Mouse (Mus musculus): ENCODE results near the gene Kdr. TPM values are rescaled to one million over a fixed set of nuclear protein-coding genes. Genes with fewer than 3 reads are reported as not detected.
A peak's percentile ranks its signal among the peaks of the same experiment; 100 is the strongest.

Gene Kdr
- polyA plus RNA-seq, 1 experiment from 2014 or later = 22.1 TPM

DNA sequence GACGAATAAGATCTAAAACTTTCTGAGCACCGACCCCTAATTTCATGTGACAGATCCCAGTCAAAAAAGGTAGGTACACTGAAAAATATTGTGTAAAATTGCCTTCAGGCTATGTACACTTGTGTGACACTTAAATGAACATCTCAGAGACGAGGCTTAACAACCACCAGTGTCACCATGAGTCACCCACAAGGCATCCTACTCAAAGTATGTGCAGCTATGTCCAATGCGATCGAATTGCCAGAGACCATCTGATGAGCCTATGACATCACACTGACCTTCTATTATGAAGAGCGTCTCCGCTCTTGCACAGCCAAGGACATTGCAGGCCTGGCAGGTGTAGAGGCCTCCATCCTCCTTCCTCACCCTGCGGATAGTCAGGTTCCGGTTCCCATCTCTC lies 22.4 kb downstream of the Kdr start:
- Histone ChIP-seq H3K4me2 (replicated peaks) (no peak overlapping the region), H3K36me3 (no peaks in the 10 kb centered on the region), H3K9me3 (no peaks in the 10 kb centered on the region), H3K27ac (no peak overlapping the region), H3K27me3 (no peaks in the 10 kb centered on the region), H3K4me1 (replicated peaks) (no peaks in the 10 kb centered on the region), H3K9ac (replicated peaks) (no peak overlapping the region), H3K4me3 (replicated peaks) (no peak overlapping the region)
- WGBS = 94% methylated on average over 9 of the region's 9 CpGs
- no peak for ATAC-seq

DNA sequence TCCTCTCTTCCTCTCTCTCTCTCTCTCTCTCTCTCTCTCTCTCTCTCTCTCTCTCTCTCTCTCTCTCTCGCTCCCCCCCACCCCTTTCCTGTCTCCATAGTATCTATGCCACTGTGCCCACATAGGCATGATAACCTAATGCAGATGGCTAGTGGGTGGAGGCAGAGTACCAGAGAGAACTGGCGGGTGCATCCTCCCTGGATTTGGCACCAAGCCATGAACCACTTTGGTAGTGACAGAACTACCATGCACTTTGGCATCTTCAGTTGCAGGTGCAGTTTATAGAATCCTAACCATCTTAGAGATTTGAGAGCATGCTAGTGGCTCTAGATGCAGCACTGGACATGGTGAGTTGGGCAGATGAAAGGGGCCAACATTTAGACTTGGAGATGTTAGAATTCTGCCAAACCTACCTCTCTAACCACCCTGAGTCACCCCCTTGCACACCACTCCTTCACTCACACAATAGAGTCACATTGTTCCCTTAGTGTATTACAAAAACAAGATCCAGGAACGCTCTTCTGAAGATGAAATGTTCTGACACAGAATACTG lies 23.4 kb downstream of the Kdr start:
- Histone ChIP-seq H3K36me3 (no peaks in the 10 kb centered on the region), H3K27me3 (no peaks in the 10 kb centered on the region), H3K9ac (replicated peaks) (no peak overlapping the region), H3K27ac (no peak overlapping the region), H3K4me1 (replicated peaks) (no peaks in the 10 kb centered on the region), H3K9me3 (no peaks in the 10 kb centered on the region), H3K4me3 (replicated peaks) (no peak overlapping the region), H3K4me2 (replicated peaks) (no peak overlapping the region)
- no peak for ATAC-seq
- WGBS = 90% methylated on average over 3 of the region's 3 CpGs

DNA sequence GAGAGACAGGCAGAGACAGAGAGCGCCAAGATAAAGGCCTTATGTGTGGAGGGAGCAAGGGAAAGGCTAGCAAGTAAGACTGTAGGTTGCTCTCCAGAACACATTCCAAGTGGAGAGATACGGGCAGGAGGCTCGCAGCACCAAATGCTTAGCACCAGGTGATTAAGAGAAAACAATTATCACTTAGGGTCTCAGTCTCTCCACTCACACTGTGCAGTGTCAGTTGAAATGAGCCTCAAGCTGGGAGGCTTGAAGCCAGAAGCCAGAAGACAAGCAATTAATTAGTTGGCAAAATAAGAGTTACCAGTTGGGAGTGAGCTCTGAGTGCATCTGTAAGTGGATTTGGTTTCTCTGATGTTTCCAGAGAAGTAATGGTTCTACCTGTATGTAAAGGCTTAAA lies 24.0 kb downstream of the Kdr start:
- no peak for ATAC-seq
- 73% methylated on average over 3 of the region's 3 CpGs for whole genome bisulfite sequencing

DNA sequence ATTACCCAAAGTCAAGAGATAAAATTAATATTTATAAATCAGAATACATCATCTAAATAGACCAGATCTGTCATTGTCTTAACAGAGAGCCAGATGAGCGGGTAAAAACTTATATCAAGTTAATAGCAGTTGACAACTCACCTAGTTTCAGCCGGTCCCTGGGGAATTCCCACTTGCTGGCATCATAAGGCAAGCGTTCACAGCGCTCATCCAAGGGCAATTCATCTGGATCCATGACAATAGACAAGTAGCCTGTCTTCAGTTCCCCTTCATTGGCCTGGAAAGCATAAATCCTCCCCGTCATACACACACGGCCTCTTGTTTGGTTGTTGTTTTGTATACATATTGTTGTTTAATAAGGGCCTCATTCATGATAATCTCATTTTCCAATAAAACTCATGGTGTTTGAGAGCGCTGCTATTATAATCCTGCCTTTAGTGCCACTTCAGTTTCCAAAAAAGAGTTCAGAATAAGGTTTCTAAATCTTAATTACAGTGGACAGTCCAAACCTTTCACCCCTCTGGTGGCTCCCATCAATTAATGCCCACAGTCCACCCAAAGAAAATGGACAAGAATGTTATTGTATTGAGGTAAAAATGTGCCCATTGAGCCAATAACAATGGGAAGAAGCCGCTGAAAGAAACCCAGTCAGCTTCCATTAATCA lies 26.0 kb downstream of the Kdr start:
- Histone ChIP-seq H3K36me3 (no peaks in the 10 kb centered on the region), H3K4me3 (replicated peaks) (no peak overlapping the region), H3K27me3 (0 out of 2 replicates have a peak, but pooled peaks cover 6% of the 10 kb centered on the region), H3K27ac (no peak overlapping the region), H3K9me3 (no peaks in the 10 kb centered on the region), H3K9ac (replicated peaks) (no peak overlapping the region), H3K4me2 (replicated peaks) (no peak overlapping the region), H3K4me1 (replicated peaks) (no peaks in the 10 kb centered on the region)
- 56% methylated on average over 8 of the region's 8 CpGs for WGBS
- ATAC-seq = no peak

More for the DNA sequence above, 24.0 kb downstream of the Kdr start:
- Histone ChIP-seq H3K4me2 (replicated peaks) (no peak overlapping the region), H3K4me1 (replicated peaks) (no peaks in the 10 kb centered on the region), H3K9ac (replicated peaks) (no peak overlapping the region), H3K27me3 (no peaks in the 10 kb centered on the region), H3K27ac (no peak overlapping the region), H3K4me3 (replicated peaks) (no peak overlapping the region), H3K36me3 (no peaks in the 10 kb centered on the region), H3K9me3 (no peaks in the 10 kb centered on the region)

DNA sequence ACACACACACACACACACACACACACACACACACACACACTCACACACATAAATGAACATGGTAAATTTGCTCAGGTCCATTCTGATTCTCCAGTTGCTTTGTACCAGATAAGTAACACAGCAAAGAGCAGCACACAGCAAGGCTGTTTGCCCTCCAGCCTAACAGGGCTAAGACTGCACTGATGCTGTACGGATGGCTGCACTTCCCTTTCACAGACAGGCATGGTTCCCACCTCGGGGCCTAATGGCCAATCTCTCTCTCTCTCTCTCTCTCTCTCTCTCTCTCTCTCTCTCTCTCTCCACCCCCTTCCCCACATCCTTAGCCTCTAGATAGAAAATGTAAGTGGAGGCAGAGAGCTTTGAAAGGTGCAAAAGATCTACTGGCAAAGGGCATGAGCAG lies 27.4 kb downstream of the Kdr start:
- H3K4me2 ChIP-seq (replicated peaks) = no peak overlapping the region
- WGBS = 22% methylated on average over 2 of the region's 2 CpGs
- H3K36me3 ChIP-seq = no peaks in the 10 kb centered on the region
- H3K4me1 ChIP-seq (replicated peaks) = no peaks in the 10 kb centered on the region
- H3K27me3 ChIP-seq = 0 out of 2 replicates have a peak, but pooled peaks cover 6% of the 10 kb centered on the region
- H3K4me3 ChIP-seq (replicated peaks) = no peak overlapping the region
- H3K9me3 ChIP-seq = no peaks in the 10 kb centered on the region
- ATAC-seq = no peak
- H3K27ac ChIP-seq = no peak overlapping the region
- no peak overlapping the region for H3K9ac ChIP-seq (replicated peaks)

DNA sequence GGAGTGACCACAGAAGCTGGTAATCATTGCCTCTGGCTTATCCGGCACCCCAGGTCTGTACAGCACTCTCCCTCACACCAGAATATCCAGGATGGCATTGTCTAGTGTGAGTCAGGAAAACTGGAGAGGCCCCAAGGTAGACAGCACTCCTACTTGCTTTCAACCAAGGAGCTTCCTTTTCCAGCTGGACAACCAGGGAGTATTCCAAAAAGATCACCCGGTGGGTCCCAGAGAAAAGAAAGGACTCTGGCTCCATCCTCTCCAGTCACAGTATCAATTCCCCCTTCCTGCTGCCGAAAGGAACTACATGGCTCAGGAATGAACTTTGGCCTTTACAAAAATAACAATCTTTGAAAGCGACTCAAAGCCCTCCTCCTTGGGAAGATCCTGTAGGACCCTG lies 32.9 kb downstream of the Kdr start:
- Histone ChIP-seq H3K4me1 (replicated peaks) (peaks cover 14% of the 10 kb centered on the region; the same call in 1 of the 2 replicates), H3K4me2 (replicated peaks) (no peak overlapping the region), H3K4me3 (replicated peaks) (no peak overlapping the region), H3K9ac (replicated peaks) (no peak overlapping the region), H3K36me3 (no peaks in the 10 kb centered on the region), H3K27me3 (peaks cover 17% of the 10 kb centered on the region), H3K9me3 (no peaks in the 10 kb centered on the region), H3K27ac (no peak overlapping the region)
- ATAC-seq = no peak
- 84% methylated on average over 4 of the region's 4 CpGs for WGBS

DNA sequence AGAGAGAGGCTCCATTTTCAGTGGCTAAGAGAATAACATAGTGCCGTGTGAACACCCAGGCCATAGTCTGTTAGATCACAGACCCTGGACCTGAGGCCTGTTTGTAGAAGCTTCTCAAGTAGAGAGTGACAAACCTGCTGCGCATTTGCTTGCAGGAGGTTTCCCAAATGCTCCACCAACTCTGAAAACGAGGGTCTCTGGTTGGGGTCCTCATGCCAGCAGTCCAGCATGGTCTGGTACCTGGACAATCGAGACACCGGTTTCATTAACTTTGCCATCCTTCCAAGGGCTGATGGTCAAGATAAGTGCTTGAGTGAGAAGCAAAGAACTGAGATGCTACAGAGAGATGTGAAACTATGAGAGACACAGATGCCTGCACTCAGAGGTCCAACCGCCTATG lies 35.0 kb downstream of the Kdr start:
- H3K9me3 ChIP-seq = no peaks in the 10 kb centered on the region
- peaks cover 23% of the 10 kb centered on the region for H3K27me3 ChIP-seq
- WGBS = 95% methylated on average over 6 of the region's 6 CpGs
- H3K27ac ChIP-seq = no peak overlapping the region
- no peak overlapping the region for H3K9ac ChIP-seq (replicated peaks)
- H3K36me3 ChIP-seq = no peaks in the 10 kb centered on the region
- H3K4me2 ChIP-seq (replicated peaks) = no peak overlapping the region
- H3K4me3 ChIP-seq (replicated peaks) = no peak overlapping the region
- H3K4me1 ChIP-seq (replicated peaks) = peaks cover 14% of the 10 kb centered on the region; the same call in 1 of the 2 replicates
- no peak for ATAC-seq

DNA sequence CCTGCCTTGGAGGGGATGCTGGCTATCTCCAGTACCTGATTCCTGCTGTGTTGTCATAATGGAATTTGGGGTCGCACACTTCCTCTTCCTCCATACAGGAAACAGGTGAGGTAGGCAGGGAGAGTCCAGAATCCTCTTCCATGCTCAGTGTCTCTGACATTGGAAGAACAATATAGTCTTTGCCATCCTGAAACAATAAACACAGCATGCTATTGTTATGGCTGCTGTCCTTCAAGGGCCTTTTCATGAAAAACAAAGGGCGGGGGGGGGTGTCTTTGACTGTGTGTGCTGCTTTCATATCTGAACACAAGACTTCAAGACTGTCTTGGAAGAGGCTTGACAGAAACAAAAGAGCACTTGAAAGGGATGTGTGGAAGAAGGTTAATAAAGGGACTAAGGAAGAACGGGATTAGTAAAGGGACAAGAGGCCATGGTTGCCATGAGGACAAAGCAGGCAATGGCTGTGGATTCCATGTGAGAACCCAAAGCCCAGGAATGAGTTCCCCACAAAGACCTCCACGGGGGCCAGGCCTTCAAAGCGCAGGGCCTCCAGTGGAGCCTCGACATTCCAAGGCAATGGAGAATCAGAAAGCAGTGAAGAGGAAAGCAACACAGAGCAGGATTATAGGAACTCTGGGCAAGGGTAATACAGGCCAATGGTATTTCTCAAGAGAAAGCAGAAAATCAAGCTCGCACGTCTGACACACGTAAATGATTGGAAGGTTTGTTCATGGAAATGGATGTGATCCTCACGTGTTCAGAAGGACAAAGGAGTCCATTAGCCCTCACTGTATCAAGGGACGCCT lies 36.3 kb downstream of the Kdr start:
- H3K9me3 ChIP-seq = no peaks in the 10 kb centered on the region
- H3K4me1 ChIP-seq (replicated peaks) = peaks cover 14% of the 10 kb centered on the region; the same call in 1 of the 2 replicates
- H3K36me3 ChIP-seq = no peaks in the 10 kb centered on the region
- H3K4me3 ChIP-seq (replicated peaks) = no peak overlapping the region
- no peak overlapping the region; the same call in 1 of the 2 replicates for H3K27ac ChIP-seq
- H3K9ac ChIP-seq (replicated peaks) = no peak overlapping the region
- WGBS = 19% methylated on average over 11 of the region's 11 CpGs
- ATAC-seq = 0 out of 2 replicates have a peak, but pooled peaks have one; percentile 30
- peaks cover 21% of the 10 kb centered on the region for H3K27me3 ChIP-seq
- H3K4me2 ChIP-seq (replicated peaks) = no peak overlapping the region

DNA sequence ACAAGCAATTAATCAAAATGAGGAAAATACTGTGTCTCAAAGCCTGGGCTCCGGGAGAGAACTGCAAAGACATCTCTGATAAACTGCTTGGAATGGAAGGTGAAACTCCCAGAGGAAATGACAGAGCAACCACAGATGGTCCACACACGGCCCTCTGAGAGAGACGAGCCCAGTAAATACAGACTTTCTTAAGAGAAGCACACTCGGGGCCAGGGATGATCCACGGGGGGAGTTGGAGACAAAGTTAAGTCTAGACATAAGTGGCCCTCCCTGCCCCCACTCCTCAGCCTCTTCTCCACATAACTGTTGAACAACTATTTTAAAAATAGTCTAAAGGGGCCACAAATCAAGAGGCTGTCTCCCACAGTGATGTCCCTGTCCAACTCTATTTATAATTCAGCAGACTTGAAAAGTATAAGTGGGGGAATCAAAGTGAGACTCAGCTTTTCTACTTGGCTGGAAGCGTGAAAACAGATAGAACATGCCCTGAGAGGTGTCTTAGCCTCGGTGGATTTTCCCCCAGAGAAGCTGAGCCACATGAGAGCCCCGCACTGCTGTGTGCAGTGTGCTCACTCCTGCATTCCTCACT lies 39.0 kb downstream of the Kdr start:
- no peak overlapping the region for H3K9ac ChIP-seq (replicated peaks)
- H3K27me3 ChIP-seq = peaks cover 21% of the 10 kb centered on the region
- no peak overlapping the region for H3K4me2 ChIP-seq (replicated peaks)
- H3K4me3 ChIP-seq (replicated peaks) = no peak overlapping the region
- peaks cover 14% of the 10 kb centered on the region; the same call in 1 of the 2 replicates for H3K4me1 ChIP-seq (replicated peaks)
- WGBS = 62% methylated on average over 8 of the region's 8 CpGs
- no peaks in the 10 kb centered on the region for H3K9me3 ChIP-seq
- H3K36me3 ChIP-seq = no peaks in the 10 kb centered on the region
- ATAC-seq = no peak
- no peak overlapping the region for H3K27ac ChIP-seq

DNA sequence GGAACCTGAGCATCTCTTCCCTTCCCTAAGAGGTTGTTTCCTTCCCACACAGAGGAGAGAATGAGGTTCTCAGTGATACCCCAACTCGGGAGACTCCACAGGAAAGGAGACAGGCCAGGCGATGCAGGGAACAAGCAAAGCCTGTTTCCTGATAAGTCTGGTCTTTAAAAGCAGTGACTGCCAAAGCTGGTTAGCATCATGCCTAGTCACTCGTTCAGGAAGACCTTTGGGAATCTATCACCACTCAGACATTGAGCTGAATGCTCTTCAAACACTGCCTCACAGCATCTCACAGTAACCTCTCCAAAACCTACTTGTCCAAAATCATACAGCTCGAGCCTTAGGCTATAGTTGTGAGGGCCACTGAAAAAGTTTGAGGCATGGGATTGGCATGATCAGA lies 40.2 kb downstream of the Kdr start:
- no peaks in the 10 kb centered on the region for H3K9me3 ChIP-seq
- peaks cover 21% of the 10 kb centered on the region for H3K27me3 ChIP-seq
- H3K4me1 ChIP-seq (replicated peaks) = peaks cover 14% of the 10 kb centered on the region; the same call in 1 of the 2 replicates
- no peak for ATAC-seq
- no peaks in the 10 kb centered on the region for H3K36me3 ChIP-seq
- no peak overlapping the region for H3K9ac ChIP-seq (replicated peaks)
- 85% methylated on average over 4 of the region's 4 CpGs for WGBS
- H3K4me3 ChIP-seq (replicated peaks) = no peak overlapping the region
- H3K27ac ChIP-seq = no peak overlapping the region
- H3K4me2 ChIP-seq (replicated peaks) = no peak overlapping the region

DNA sequence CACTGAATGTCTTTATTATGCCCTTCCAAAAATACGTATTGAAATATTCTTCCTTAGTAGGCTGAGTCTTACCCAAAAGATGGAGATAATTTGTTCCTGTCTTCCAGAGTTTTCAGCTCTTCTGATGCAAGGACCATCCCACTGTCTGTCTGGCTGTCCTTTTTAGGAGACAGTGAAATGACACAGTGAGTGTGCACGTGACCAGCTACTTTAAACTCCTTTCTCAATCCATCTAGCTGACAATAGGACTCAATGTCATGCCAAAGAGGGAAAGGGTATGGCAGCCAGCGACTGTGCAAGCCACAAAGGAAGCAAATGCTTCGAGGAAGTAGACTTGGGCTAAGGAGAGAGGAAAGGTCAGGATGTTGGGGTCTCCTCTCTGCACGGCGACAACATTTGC lies 42.0 kb downstream of the Kdr start:
- no peaks in the 10 kb centered on the region for H3K9me3 ChIP-seq
- H3K27ac ChIP-seq = no peak overlapping the region
- no peak overlapping the region for H3K4me3 ChIP-seq (replicated peaks)
- 0 out of 2 replicates have a peak, but pooled peaks cover under 1% of the 10 kb centered on the region for H3K4me1 ChIP-seq (replicated peaks)
- ATAC-seq = no peak
- no peak overlapping the region for H3K4me2 ChIP-seq (replicated peaks)
- no peaks in the 10 kb centered on the region for H3K36me3 ChIP-seq
- H3K27me3 ChIP-seq = peaks cover 15% of the 10 kb centered on the region
- WGBS = 87% methylated on average over 6 of the region's 6 CpGs
- no peak overlapping the region for H3K9ac ChIP-seq (replicated peaks)

DNA sequence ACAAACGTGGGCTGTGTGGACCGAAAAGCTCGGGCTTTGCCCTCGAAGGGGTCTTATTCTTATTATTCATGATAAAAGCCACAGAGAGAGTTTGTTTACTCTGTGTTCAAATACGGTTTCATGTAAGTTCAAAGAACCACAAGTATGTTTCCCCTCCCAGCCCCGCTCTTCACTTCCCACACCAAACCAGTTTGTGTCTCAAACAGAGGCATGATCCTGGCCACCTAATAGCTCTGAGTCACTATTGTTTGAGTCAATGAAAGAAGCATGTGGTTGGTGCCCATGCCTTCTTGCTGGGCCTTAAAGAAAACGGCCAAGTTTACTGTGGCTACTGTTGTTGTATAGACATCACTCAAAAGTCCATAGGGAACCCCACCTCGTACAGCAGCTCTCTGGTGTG lies 43.0 kb downstream of the Kdr start:
- no peak overlapping the region for H3K4me2 ChIP-seq (replicated peaks)
- H3K27ac ChIP-seq = no peak overlapping the region
- no peak overlapping the region for H3K9ac ChIP-seq (replicated peaks)
- no peak for ATAC-seq
- H3K27me3 ChIP-seq = peaks cover 9% of the 10 kb centered on the region; the same call in 1 of the 2 replicates
- H3K9me3 ChIP-seq = no peaks in the 10 kb centered on the region
- WGBS = 83% methylated on average over 8 of the region's 8 CpGs
- H3K4me1 ChIP-seq (replicated peaks) = no peaks in the 10 kb centered on the region
- H3K36me3 ChIP-seq = no peaks in the 10 kb centered on the region
- no peak overlapping the region for H3K4me3 ChIP-seq (replicated peaks)
